Mouse (Mus musculus): Measurements from ENCODE around the gene Glra3. TPM values are rescaled to one million over a fixed set of nuclear protein-coding genes. Genes with fewer than 3 reads are reported as not detected.

Glra3 gene
- not detected in 2 replicates for polyA plus RNA-seq (2012)

DNA sequence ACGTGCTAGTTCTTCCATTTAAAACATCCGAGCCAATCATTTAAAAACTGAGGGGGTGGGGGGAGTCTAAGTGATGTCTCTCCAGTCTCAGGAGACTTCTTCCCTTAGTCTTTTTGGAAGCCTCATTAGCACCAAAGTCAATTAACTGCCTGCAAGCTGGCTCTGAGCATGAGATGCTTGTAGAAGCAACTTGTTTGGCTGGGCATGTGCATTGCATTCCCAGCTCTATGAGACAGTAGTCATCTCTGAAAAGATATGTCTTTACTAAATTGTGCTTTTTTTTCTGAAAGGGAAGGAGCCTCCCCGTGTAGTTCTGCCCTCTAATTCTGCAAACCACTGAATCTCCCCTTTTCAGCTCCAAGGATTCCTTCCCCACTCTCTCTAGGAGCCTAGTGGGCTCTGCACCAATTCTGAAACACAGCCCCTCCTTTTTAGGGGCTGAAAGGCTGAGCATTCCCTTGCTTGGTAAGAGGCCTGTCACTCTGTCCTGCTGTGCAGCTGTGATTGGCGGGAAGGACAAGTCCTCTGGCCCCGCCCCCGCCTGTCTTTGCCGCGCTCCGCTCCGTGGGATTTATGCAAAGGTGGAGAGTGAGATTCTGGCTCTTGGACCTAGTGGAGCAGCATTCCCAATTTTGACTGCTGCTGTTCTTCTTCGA, at the start of gene Glra3:
Gene Glra3, plus strand, starts transcription at position 591 of the 656 bp plus-strand sequence.
- TF ChIP-seq GATA1 (IDR thresholded peaks at IDR 0.05; ENCODE audit: low read length) = no peak

GRCm38 (mm10) chr8:55906848-55907247, 33.4 kb upstream of the Glra3 start, which contains the start of gene Adam29:
Adam29 (minus strand) TSS chr8:55906948.
- TF ChIP-seq GATA1 (IDR thresholded peaks at IDR 0.05; ENCODE audit: low read length) = no peak

GRCm38 (mm10) chr8:55940526-55940880, 243 bp downstream of the Glra3 start:
- TF ChIP-seq GATA1 (IDR thresholded peaks at IDR 0.05; ENCODE audit: low read length) = no peak

- no peak for TF ChIP-seq GATA1 (IDR thresholded peaks at IDR 0.05; ENCODE audit: low read length)
These were observed 24.6 kb downstream of the Glra3 start for GRCm38 (mm10) chr8:55964759-55965320.

DNA sequence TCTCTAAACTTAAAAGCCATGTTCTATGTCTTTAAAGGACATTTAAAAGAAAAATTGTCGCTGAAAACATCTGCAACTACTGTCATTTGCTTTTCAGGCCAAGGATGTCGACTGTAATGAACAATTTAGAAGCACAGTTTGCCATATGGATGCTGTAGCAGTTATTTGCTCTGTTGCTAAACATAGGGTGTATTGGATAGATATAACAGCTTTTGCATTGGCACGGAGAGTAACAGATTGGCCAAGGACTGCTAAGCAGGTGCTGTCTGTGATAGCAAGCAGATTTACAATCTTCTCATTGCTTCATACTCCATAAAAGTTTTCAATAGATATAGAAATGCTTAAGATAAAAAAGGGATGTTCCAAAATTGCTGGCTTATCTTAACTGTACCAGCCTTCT, 57.6 kb downstream of the Glra3 start:
- no peak for TF ChIP-seq GATA1 (IDR thresholded peaks at IDR 0.05; ENCODE audit: low read length)

GRCm38 (mm10) chr8:56054324-56054723, 114.1 kb downstream of the Glra3 start:
- TF ChIP-seq GATA1 (IDR thresholded peaks at IDR 0.05; ENCODE audit: low read length) = no peak

GRCm38 (mm10) chr8:56063081-56063480, 122.8 kb downstream of the Glra3 start:
- no peak for TF ChIP-seq GATA1 (IDR thresholded peaks at IDR 0.05; ENCODE audit: low read length)

GRCm38 (mm10) chr8:56070486-56071254, 130.4 kb downstream of the Glra3 start:
- no peak for TF ChIP-seq GATA1 (IDR thresholded peaks at IDR 0.05; ENCODE audit: low read length)

DNA sequence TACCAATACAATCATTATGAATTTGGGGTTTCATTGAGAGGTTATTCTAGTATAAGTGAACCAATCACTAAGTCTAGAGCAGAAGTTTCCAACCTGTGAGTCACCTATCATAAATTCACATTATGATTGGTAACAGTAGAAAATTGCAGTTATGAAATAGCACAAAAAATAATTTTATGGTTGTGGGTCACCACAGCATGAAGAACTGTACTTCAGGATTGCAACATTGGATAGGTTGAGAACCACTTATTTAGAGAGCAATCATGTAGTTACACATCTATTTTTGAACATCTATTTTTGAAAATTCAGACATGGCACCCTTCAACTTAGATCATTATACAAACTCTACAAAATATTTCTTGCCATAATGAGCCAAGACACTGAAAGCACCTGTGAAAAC, 143.4 kb downstream of the Glra3 start:
- no peak for TF ChIP-seq GATA1 (IDR thresholded peaks at IDR 0.05; ENCODE audit: low read length)

DNA sequence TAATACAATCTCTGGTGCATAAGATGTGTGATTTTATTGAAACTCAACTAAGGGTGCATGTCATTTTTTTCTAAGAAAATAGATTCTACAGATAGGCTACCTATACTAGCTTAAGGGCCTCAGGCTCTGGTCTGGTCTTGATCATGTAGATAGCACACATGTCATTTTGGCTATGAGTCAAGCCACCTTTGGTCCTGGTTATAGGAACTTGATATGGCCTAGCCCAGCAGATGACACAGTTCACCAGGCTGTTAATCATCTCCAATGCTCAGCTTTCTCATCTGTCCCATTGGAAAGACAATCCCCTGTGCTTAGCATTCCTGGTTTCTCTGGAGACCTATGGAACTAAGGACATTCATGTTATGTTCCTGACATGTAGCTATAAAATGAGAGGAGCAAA, 154.1 kb downstream of the Glra3 start:
- no peak for TF ChIP-seq GATA1 (IDR thresholded peaks at IDR 0.05; ENCODE audit: low read length)

GRCm38 (mm10) chr8:56110296-56110695, 170.0 kb downstream of the Glra3 start:
- TF ChIP-seq GATA1 (IDR thresholded peaks at IDR 0.05; ENCODE audit: low read length) = no peak

DNA sequence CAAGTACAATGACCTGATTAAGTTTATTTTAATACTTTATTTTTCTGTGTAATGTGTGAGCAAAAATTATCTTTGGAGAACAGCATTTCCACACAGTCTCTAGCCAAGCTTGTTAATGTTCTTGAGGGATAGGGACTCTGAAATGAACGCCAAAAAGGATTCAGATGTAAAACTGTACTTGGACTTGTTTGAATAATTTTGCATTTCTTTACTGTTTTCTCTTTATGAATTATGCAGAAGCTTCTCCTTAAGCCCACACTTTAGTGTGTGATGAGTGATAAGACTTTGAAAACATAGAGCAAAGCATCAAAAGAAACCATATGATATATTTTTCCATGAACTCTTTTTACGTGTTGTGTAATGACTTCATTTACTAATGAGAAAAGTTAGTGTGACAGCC, 189.1 kb downstream of the Glra3 start:
- no peak for TF ChIP-seq GATA1 (IDR thresholded peaks at IDR 0.05; ENCODE audit: low read length)

GRCm38 (mm10) chr8:56150697-56151096, 210.4 kb downstream of the Glra3 start:
- TF ChIP-seq GATA1 (IDR thresholded peaks at IDR 0.05; ENCODE audit: low read length) = no peak

- no peak for TF ChIP-seq GATA1 (IDR thresholded peaks at IDR 0.05; ENCODE audit: low read length)
These were observed 211.3 kb downstream of the Glra3 start for GRCm38 (mm10) chr8:56151574-56151973.

- TF ChIP-seq GATA1 (IDR thresholded peaks at IDR 0.05; ENCODE audit: low read length) = no peak
These were observed 218.7 kb downstream of the Glra3 start for GRCm38 (mm10) chr8:56158966-56159365.

Other genes with a start within 250 kb of the Glra3 start
- gene Adam29, start 33.5 kb upstream of the Glra3 start, polyA plus RNA-seq (2012) = not detected in 2 replicates

Data from G1E-ER4 (cell line).